Mouse (Mus musculus) induced T-regulatory cell, adult 2 months (primary cell): Measurements from ENCODE around the gene Ints4.
"Not testable (repeated sequence)": the region's sequence is repeated elsewhere in the genome, so short reads cannot be mapped to it uniquely, and the experiment has no call there.

Source experiments
- DNase-seq: peaks from one replicate; pipeline ENCODE4 v3.0.0-alpha.2; 2012; ENCODE audit warnings: low read depth

The Ints4 gene

DNA sequence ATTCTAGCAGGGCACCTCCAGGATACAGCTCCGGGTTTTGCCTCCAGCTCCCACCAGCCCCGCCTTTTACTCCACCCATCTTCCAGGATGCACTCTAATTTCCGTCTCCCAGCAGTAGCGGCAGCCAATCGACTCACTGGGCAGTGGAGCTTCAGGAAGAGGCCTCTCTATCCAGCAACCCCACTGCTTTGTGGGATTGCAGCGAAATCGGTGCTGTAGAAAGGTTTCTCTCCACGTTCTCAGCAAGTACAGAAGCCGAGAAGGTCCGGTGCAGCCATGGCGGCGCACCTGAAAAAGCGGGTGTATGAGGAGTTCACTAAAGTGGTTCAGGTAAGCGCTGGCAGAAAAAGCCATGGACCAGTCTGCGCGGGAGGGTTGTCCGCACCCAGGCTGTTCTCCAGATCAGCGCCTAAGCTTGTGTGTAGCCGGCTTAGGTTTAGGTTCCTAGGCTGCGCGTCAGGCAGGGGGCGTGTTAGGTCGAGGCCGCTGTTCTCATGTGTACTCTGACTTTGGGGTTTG, at the start of gene Ints4:
Ints4 (plus strand) TSS at position 136 of the 519 bp plus-strand sequence.
- peak; percentile 92 for DNase-seq

DNA sequence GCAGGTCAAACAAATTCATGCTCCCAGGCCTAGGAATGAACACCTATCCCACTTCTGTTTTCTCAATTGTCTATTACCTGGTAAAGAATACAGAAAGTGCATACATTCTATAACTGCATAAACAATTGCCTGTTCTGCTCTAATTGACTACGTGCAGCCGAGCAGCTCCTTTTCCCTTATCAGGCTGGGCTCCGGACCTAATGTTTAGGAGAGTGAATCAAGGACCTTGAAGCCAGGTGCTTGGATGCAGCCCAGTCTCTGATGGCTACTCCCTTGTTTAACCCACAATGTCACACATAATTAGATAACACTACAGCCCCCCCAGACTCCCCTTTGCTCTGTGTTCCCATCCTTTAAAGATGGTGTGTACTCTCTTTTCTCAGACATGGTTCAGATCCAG, 47.2 kb upstream of the Ints4 start:
- not testable (repeated sequence) for DNase-seq

GRCm38 (mm10) chr7:97434517-97434916, 46.2 kb upstream of the Ints4 start:
- DNase-seq = no peak

DNA sequence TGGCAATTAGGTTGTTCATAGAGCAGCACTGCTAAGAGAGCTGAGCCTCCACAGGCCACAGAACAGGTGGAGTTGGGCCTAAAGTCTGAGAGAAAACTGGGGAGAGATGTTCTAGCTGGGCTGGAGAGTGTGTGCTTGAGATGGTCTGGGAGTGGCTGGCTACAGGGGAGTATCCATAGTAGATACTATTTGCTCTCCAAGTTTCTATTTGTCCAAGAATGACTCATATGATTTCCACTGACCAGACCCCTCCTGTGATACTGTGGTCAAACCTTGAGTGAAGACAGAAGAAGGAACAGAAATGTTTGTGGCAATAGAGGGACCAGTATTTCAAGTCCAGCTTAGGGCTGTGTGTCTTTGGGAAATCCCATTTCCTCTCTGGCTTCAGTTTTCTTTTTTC, 41.8 kb upstream of the Ints4 start:
- DNase-seq = no peak

GRCm38 (mm10) chr7:97446171-97446925, 34.4 kb upstream of the Ints4 start:
- no peak for DNase-seq

DNA sequence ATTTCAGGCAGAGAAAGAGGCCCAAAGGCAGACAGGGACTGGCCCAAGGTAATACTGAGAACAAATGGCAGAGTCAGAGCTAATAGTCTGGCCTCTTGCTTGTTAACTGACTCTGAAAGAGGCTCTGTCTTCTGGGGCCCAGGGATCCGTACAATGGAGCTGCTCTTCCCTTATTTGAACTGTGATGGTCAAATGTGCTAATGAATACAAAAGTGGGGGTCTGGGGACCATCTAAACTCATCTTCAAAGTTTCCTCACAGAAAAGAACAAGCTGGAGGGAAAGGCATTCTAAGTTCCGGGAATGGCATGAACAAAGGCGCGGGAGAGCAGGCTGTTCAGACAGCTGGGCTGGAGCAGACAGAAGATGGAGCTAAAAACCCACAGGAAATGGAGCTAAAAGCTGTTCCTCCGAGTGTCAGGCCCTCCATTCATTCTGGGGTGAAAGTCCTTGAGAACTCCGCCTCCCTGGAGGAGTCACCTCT, 33.7 kb upstream of the Ints4 start:
- DNase-seq = no peak

DNA sequence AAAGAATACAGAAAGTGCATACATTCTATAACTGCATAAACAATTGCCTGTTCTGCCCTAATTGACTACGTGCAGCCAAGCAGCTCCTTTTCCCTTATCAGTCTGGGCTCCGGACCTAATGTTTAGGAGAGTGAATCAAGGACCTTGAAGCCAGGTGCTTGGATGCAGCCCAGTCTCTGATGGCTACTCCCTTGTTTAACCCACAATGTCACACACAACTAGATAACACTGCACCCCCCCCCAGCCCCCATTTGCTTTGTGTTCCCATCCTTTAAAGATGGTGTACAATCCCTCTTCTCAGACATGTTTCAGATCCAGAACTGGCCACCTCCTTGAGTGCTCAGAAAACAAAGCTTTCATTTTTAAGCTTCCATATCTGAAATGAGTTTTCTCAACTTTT, 29.7 kb upstream of the Ints4 start, which contains the start of gene Kctd14:
Kctd14 (plus strand) TSS at position 301 of the 400 bp plus-strand sequence.
- DNase-seq = not testable (repeated sequence)

DNA sequence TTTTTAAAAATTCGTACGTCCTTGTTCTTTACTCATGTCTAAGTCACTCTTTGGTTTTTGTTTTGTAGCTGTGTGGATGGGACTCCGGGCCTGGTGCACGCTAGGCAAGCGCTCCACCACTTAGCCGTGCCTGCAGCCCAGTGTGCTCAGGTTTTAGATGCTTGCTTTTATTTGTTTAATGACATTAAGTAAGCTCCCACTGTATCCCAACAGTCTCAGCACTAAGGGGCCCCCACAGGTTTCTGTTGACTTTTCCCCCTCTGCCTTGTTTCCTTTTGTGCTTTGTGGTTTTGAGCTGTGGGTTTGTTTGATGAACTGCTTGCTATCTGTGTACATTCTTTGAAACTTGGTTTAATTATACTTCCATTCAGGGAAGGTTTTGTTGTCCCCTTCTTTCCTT, 28.6 kb upstream of the Ints4 start:
- DNase-seq = no peak

DNA sequence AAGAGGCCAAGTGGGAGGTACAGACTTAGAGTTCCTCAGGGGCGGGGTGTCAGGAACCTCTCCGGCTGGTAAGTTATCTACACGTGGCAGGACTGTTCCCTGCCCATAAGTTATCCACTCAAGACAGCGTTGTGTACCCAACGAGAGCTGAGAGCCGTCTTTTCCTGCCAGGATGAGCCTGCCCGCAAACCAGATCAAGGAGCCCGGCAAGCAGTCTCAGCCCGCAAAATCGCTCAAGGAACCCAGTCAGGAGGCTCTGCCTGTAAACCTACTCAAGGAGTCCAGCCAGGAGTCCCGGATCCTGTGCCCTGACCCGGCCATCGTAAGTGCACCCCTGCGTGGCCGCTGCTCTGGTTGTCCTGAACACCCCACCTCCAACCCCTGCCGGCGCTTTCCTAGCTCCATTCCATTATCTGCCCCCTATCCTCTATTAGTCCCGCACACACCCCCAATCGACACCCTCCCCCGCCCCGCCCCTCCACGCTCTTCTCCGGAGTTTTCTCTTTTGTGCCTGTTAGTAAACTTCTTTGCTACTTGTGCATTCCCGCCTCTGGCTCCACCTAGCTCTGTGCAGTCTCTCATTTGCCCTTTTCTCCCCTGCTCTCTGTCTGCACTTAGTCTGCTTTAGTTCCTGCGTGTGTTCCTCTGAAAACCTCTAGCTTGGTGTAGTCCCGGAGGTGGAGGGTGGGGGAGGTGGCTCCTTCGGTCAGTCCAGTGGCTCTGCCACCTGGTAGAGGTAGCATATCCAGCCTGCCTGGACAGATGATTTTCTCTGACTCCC, 27.4 kb upstream of the Ints4 start:
- DNase-seq = peak; percentile 26

- DNase-seq = no peak
Measured at GRCm38 (mm10) chr7:97454795-97455194, 26.0 kb upstream of the Ints4 start.

GRCm38 (mm10) chr7:97455577-97455976, 25.2 kb upstream of the Ints4 start:
- DNase-seq = no peak

GRCm38 (mm10) chr7:97473001-97473400, 7.8 kb upstream of the Ints4 start:
- no peak for DNase-seq

- no peak for DNase-seq
Measured at GRCm38 (mm10) chr7:97479349-97479748, 1.4 kb upstream of the Ints4 start.

GRCm38 (mm10) chr7:97480290-97480689, 466 bp upstream of the Ints4 start:
- no peak for DNase-seq

DNA sequence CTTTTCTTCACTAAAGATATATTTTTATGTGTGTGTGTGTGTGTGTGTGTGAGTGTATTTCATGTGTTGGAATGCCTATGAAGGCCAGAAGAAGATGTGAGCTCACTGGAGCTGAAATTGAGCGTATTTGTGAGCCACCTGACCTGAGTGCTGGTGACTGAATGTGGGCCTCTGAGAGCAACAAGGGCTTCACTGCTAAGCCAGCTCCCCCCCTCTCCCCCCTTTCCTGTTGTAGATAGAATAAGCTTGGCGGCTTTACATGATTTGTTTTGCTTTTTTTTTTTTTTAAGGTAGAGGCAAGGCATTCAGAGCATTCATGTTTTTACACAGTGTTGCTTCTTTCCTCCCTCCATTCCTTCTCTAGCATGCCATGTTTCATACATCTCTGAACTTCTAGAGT, 2.6 kb downstream of the Ints4 start:
- no peak for DNase-seq

- peak; percentile 53 for DNase-seq
Measured at GRCm38 (mm10) chr7:97491157-97491556, 10.4 kb downstream of the Ints4 start.

GRCm38 (mm10) chr7:97492420-97492819, 11.7 kb downstream of the Ints4 start:
- DNase-seq = peak; percentile 61

DNA sequence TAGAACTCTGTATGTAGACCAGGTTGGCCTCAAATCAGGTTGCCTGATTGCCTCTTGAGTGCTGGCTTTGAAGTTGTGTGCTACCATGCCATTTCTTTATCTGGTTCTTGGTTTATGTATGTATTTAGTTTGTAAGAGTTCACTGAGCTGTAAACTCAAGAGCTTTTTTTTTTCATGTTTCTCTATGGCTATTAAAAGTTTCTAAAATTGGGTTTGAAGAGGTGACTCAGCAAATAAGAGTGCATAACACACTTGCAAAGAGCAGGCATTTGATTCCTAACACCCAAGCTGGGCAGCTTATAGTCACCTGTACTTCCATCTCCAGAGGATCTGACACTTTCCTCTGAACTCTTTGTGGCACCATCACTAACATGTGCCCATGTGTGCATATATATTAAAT, 14.3 kb downstream of the Ints4 start:
- no peak for DNase-seq

GRCm38 (mm10) chr7:97500555-97501209, 19.9 kb downstream of the Ints4 start:
- DNase-seq = no peak

DNA sequence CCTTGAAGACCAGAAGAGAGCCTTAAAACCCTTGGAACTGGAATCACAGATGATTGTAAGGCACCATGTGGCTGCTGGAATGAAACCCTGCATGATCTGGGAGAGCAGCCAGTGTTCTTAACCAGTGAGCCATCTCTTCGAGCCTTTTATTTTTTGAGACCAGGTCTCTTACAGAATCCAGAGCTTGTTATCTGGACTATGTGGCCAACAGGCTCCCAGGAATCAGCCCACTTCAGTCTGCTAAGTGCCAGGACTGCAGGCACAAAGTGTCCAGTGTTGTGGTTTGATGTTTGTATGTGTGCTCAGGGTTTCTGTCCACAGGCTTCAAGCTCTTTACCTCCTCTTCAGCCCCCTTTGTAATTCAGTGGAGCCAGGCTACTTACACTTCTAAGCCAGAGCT, 34.0 kb downstream of the Ints4 start:
- DNase-seq = no peak

DNA sequence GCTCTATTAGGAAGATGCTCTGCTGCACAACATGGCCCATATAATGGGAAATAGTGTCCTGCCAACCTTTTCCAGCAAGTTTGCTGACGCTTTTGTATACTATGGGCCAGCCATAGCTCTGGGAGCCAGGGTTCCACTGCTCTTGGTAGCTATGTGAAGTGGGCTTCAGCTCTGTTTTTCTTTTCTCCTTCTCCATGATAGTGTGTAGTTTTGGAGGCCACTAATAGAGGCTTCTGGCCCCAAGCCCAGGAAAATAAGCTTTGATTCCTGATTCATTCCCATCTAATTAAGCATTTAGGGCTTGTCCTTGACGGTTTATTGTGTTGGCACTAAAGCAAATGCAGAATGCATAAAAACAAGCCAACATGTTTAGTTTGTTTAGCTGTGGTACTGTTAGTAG, 39.2 kb downstream of the Ints4 start:
- no peak for DNase-seq

DNA sequence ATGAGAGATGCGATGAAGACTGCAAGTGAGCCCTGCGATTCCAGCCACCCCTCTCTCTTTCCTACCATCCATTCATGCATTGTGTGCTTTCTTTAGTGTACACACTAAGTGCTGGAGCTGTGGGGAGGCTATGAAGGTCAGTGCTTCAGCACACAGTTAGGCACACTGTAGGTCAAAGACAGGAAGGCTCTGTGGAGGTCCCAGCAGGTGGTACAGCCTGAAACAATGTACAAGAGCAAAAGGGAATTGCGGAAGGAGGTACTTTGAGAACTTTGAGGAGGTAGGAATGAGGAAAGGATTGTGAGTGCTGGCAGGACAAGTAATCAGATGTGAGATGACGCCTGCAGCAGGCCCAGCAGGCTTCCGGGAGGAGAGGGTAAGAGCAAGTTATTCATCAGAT, 54.8 kb downstream of the Ints4 start:
- no peak for DNase-seq
